Mouse (Mus musculus) hindbrain, embryonic 12.5 days (tissue): ENCODE data around the gene Palm. TPM values are rescaled to one million over a fixed set of nuclear protein-coding genes. Genes with fewer than 3 reads are reported as not detected.

Source experiments
- ATAC-seq: fragments of 200-750 bp; cut with Nextera tagmentation; 2 replicates; pipeline ENCODE4 v1.8.0; 2017; ENCODE audit warnings: moderate TSS enrichment; ENCODE audit not compliant: low FRiP score
- H3K27ac ChIP-seq: fragments of 300-500 bp; sonication (generic); 2 replicates; pipeline ENCODE4 v1.5.1; 2016; ENCODE audit warnings: mild to moderate bottlenecking
- H3K27me3 ChIP-seq: fragments of 300-500 bp; sonication (generic); 2 replicates; pipeline ENCODE4 v1.6.1; 2016; ENCODE audit warnings: mild to moderate bottlenecking
- H3K36me3 ChIP-seq: fragments of 300-500 bp; sonication (generic); 2 replicates; pipeline ENCODE4 v1.6.1; 2016; ENCODE audit warnings: mild to moderate bottlenecking
- H3K4me1 ChIP-seq: fragments of 300-500 bp; sonication (generic); 2 replicates; pipeline ENCODE4 v1.6.1; 2016
- H3K4me2 ChIP-seq: fragments of 300-500 bp; sonication (generic); replicated peaks from 2 replicates; pipeline ENCODE4 v1.6.1; 2016; ENCODE audit warnings: mild to moderate bottlenecking
- H3K4me3 ChIP-seq: fragments of 300-500 bp; sonication (generic); 2 replicates; pipeline ENCODE4 v1.5.1; 2016; ENCODE audit warnings: mild to moderate bottlenecking
- H3K9ac ChIP-seq: fragments of 300-500 bp; sonication (generic); 2 replicates; pipeline ENCODE4 v1.6.1; 2016; ENCODE audit warnings: mild to moderate bottlenecking, moderate library complexity
- H3K9me3 ChIP-seq: fragments of 300-500 bp; sonication (generic); replicated peaks from 2 replicates; pipeline ENCODE4 v1.6.1; 2016; ENCODE audit warnings: mild to moderate bottlenecking
- WGBS: fragments of 180-500 bp; shearing (Covaris S2); methylation state at CpG from one replicate; pipeline ENCODE4 v1.1.7; 2016; 5-methylcytosine and 5-hydroxymethylcytosine counted together
- microRNA-seq: library from miRNA; unstranded; fragments of <30 nt; microRNA quantifications from one replicate; pipeline ENCODE4, GENCODE M21; 2017
- polyA plus RNA-seq: library from polyadenylated mRNA; unstranded; fragments of >200 nt; fragmentation: Nextera tagmentation; extraction: Ambion mirVana; gene quantifications from 2 replicates; pipeline ENCODE4 v1.2.1, GENCODE M21; 2016

The Palm gene
- polyA plus RNA-seq, 1 experiment from 2014 or later: 198 TPM

GRCm38 (mm10) chr10:79862049-79862788, 68.8 kb downstream of the Palm start:
- no peak overlapping the region for H3K4me2 ChIP-seq
- no peaks in the 10 kb centered on the region for H3K9me3 ChIP-seq
- H3K36me3 ChIP-seq: peaks cover 92% of the 10 kb centered on the region
- peaks cover 30% of the 10 kb centered on the region for H3K4me1 ChIP-seq
- no peak overlapping the region for H3K4me3 ChIP-seq
- H3K9ac ChIP-seq: no peak overlapping the region
- 0 out of 2 replicates have a peak overlapping the region, but pooled peaks have one; percentile 4 for H3K27ac ChIP-seq
- ATAC-seq: no peak
- WGBS: 87% methylated on average over 23 of the region's 23 CpGs
- H3K27me3 ChIP-seq: no peaks in the 10 kb centered on the region

- H3K9me3 ChIP-seq: no peaks in the 10 kb centered on the region
- 0 out of 2 replicates have a peak overlapping the region, but pooled peaks have one; percentile 4 for H3K27ac ChIP-seq
- H3K4me3 ChIP-seq: no peak overlapping the region
- no peak overlapping the region for H3K9ac ChIP-seq
- peaks cover 90% of the 10 kb centered on the region for H3K36me3 ChIP-seq
- no peaks in the 10 kb centered on the region for H3K27me3 ChIP-seq
- H3K4me2 ChIP-seq: no peak overlapping the region
- ATAC-seq: no peak
- 76% methylated on average over 10 of the region's 10 CpGs for WGBS
- peaks cover 26% of the 10 kb centered on the region for H3K4me1 ChIP-seq
Measured at GRCm38 (mm10) chr10:79862925-79863324, 69.6 kb downstream of the Palm start.

GRCm38 (mm10) chr10:79864351-79865188, 71.2 kb downstream of the Palm start:
- Histone ChIP-seq H3K4me3 (no peak overlapping the region), H3K4me1 (peaks cover 19% of the 10 kb centered on the region), H3K27me3 (no peaks in the 10 kb centered on the region), H3K9me3 (no peaks in the 10 kb centered on the region), H3K27ac (peak overlapping the region; percentile 57), H3K4me2 (no peak overlapping the region), H3K36me3 (peaks cover 81% of the 10 kb centered on the region), H3K9ac (0 out of 2 replicates have a peak overlapping the region, but pooled peaks have one; percentile 6)
- peak; percentile 42 for ATAC-seq
- WGBS: 61% methylated on average over 10 of the region's 10 CpGs

- Histone ChIP-seq H3K9me3 (no peaks in the 10 kb centered on the region), H3K36me3 (peaks cover 80% of the 10 kb centered on the region), H3K4me1 (peaks cover 23% of the 10 kb centered on the region), H3K4me3 (no peak overlapping the region), H3K27ac (peak overlapping the region; percentile 57), H3K9ac (0 out of 2 replicates have a peak overlapping the region, but pooled peaks have one; percentile 6), H3K27me3 (no peaks in the 10 kb centered on the region), H3K4me2 (no peak overlapping the region)
- 70% methylated on average over 12 of the region's 12 CpGs for WGBS
- ATAC-seq: peak; percentile 20; the same call in 1 of the 2 replicates
Measured at GRCm38 (mm10) chr10:79865189-79865601, 71.8 kb downstream of the Palm start.

GRCm38 (mm10) chr10:79865801-79866295, 72.5 kb downstream of the Palm start:
- Histone ChIP-seq H3K9me3 (no peaks in the 10 kb centered on the region), H3K27ac (peak overlapping the region; percentile 57), H3K4me2 (no peak overlapping the region), H3K36me3 (peaks cover 77% of the 10 kb centered on the region), H3K9ac (no peak overlapping the region; the same call in 1 of the 2 replicates), H3K27me3 (no peaks in the 10 kb centered on the region), H3K4me1 (peaks cover 27% of the 10 kb centered on the region), H3K4me3 (no peak overlapping the region)
- WGBS: 71% methylated on average over 19 of the region's 19 CpGs
- no peak for ATAC-seq

GRCm38 (mm10) chr10:79866601-79867000, 73.2 kb downstream of the Palm start:
- Histone ChIP-seq H3K27ac (peak overlapping the region; percentile 18; the same call in 1 of the 2 replicates), H3K27me3 (no peaks in the 10 kb centered on the region), H3K9ac (no peak overlapping the region), H3K4me1 (peaks cover 33% of the 10 kb centered on the region), H3K9me3 (no peaks in the 10 kb centered on the region), H3K36me3 (peaks cover 77% of the 10 kb centered on the region), H3K4me3 (no peak overlapping the region), H3K4me2 (no peak overlapping the region)
- ATAC-seq: no peak
- 76% methylated on average over 11 of the region's 11 CpGs for WGBS

Small RNA genes within 50 kb of the gene (microRNA-seq; reads per million reads assigned to microRNA genes)
- not detected for gene Mir6910

Other genes starting within 250 kb of the Palm start
- 57.8 and 66.1 TPM in 2 replicates for gene Mier2, start 238.4 kb upstream of the Palm start, polyA plus RNA-seq
- not detected in 2 replicates for gene Theg, start 206.2 kb upstream of the Palm start, polyA plus RNA-seq
- gene C2cd4c, start 179.5 kb upstream of the Palm start, polyA plus RNA-seq: 0.08 TPM in 1 of 2 replicates, not detected in the other
- gene Shc2, start 155.7 kb upstream of the Palm start, polyA plus RNA-seq: 30.3 and 33.0 TPM in 2 replicates
- gene Odf3l2, start 147.8 kb upstream of the Palm start, polyA plus RNA-seq: not detected in 2 replicates
- gene Madcam1, start 129.0 kb upstream of the Palm start, polyA plus RNA-seq: 2.9 and 3.2 TPM in 2 replicates
- 68.1 and 69.4 TPM in 2 replicates for gene Tpgs1, start 124.2 kb upstream of the Palm start, polyA plus RNA-seq
- 121 and 124 TPM in 2 replicates for gene Cdc34, start 111.4 kb upstream of the Palm start, polyA plus RNA-seq
- 1.2 and 1.3 TPM in 2 replicates for gene Gzmm, start 104.6 kb upstream of the Palm start, polyA plus RNA-seq
- 658 and 661 TPM in 2 replicates for gene Bsg, start 89.1 kb upstream of the Palm start, polyA plus RNA-seq
- gene Hcn2, start 76.9 kb upstream of the Palm start, polyA plus RNA-seq: 0.45 and 0.48 TPM in 2 replicates
- gene Polrmt, start 47.0 kb upstream of the Palm start, polyA plus RNA-seq: 42.7 and 47.5 TPM in 2 replicates
- 0.42 and 0.72 TPM in 2 replicates for gene Fgf22, start 38.5 kb upstream of the Palm start, polyA plus RNA-seq
- gene Rnf126, start 26.6 kb upstream of the Palm start, polyA plus RNA-seq: 103 and 108 TPM in 2 replicates
- 2.3 and 2.7 TPM in 2 replicates for gene Fstl3, start 16.3 kb upstream of the Palm start, polyA plus RNA-seq
- 0.23 and 0.30 TPM in 2 replicates for gene Prss57, start 2.6 kb upstream of the Palm start, polyA plus RNA-seq
- 1.3 and 2.1 TPM in 2 replicates for gene Misp, start 27.4 kb downstream of the Palm start, polyA plus RNA-seq
- 201 and 211 TPM in 2 replicates for gene Ptbp1, start 60.9 kb downstream of the Palm start, polyA plus RNA-seq
- 11.8 and 14.1 TPM in 2 replicates for gene Prtn3, start 80.9 kb downstream of the Palm start, polyA plus RNA-seq
- 289 and 290 TPM in 2 replicates for gene Plppr3, start 81.1 kb downstream of the Palm start, polyA plus RNA-seq
- gene Elane, start 92.7 kb downstream of the Palm start, polyA plus RNA-seq: 0.56 TPM in 1 of 2 replicates, not detected in the other
- not detected in 2 replicates for gene Cfd, start 97.3 kb downstream of the Palm start, polyA plus RNA-seq
- gene Med16, start 115.4 kb downstream of the Palm start, polyA plus RNA-seq: 63.3 and 70.0 TPM in 2 replicates
- 25.5 and 54.9 TPM in 2 replicates for gene Gm26602, start 117.3 kb downstream of the Palm start, polyA plus RNA-seq
- gene Kiss1r, start 123.4 kb downstream of the Palm start, polyA plus RNA-seq: 1.2 and 1.6 TPM in 2 replicates
- gene R3hdm4, start 127.6 kb downstream of the Palm start, polyA plus RNA-seq: 173 and 184 TPM in 2 replicates
- gene Arid3a, start 133.5 kb downstream of the Palm start, polyA plus RNA-seq: 4.7 and 5.3 TPM in 2 replicates
- 89.4 and 100 TPM in 2 replicates for gene Wdr18, start 166.6 kb downstream of the Palm start, polyA plus RNA-seq
- gene Grin3b, start 177.1 kb downstream of the Palm start, polyA plus RNA-seq: 0.23 and 0.44 TPM in 2 replicates
- gene Tmem259, start 190.8 kb downstream of the Palm start, polyA plus RNA-seq: 23.1 and 25.5 TPM in 2 replicates
- gene Cnn2, start 195.0 kb downstream of the Palm start, polyA plus RNA-seq: 178 and 204 TPM in 2 replicates
- gene Abca7, start 202.9 kb downstream of the Palm start, polyA plus RNA-seq: 6.9 and 7.7 TPM in 2 replicates
- gene Arhgap45, start 223.1 kb downstream of the Palm start, polyA plus RNA-seq: 8.7 and 8.9 TPM in 2 replicates
- 163 and 171 TPM in 2 replicates for gene Polr2e, start 246.2 kb downstream of the Palm start, polyA plus RNA-seq